Mouse (Mus musculus): ENCODE measurements around the gene Rara.

DNA sequence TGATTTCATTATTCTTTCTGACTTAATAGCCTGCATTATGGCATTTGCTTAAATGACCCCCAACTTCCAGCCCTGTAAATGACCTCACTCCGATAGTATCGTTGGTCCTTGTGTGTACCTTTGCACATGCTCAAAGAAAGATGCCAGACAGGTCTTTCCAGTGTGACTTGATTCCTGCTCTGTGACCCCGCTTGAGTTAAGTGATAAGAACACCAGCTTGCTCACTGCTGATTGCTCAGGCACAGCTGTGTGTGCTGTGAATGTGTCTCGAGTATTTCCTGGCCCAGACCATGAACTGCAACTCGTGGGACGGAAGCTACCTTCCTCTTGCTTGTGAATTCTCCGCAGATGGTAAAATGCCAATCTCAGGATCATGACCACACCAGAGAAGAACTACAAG is 22.6 kb upstream of the Rara start:
- TF ChIP-seq POLR2A (IDR thresholded peaks at IDR 0.05; ENCODE audit: control insufficient read depth, extremely low read depth, insufficient read depth, low read length, poor library complexity) = no peak
- no peak for TF ChIP-seq CTCF (IDR thresholded peaks at IDR 0.05; ENCODE audit: borderline replicate concordance, control insufficient read depth, extremely low read depth, insufficient read depth, low read length, poor library complexity)
